Mouse (Mus musculus) forebrain, embryonic 11.5 days (tissue): ENCODE measurements around the gene Ppp1r2. TPM values are rescaled to one million over a fixed set of nuclear protein-coding genes. Genes with fewer than 3 reads are reported as not detected.

Experiments used
- ATAC-seq: fragments of 200-750 bp; cut with Nextera tagmentation; replicated peaks from 2 replicates; pipeline ENCODE4 v1.8.0; 2017; ENCODE audit warnings: moderate TSS enrichment; ENCODE audit not compliant: low FRiP score
- DNase-seq: peaks from one replicate; pipeline ENCODE4 v3.0.0-alpha.2; 2017; ENCODE audit warnings: low spot score
- H3K27ac ChIP-seq: fragments of 300-500 bp; sonication (generic); 2 replicates; pipeline ENCODE4 v1.5.1; 2014; ENCODE audit warnings: low read depth, low read length
- H3K27me3 ChIP-seq: fragments of 300-500 bp; sonication (generic); 2 replicates; pipeline ENCODE4 v1.6.1; 2014; ENCODE audit warnings: mild to moderate bottlenecking, low read length, mixed read lengths; ENCODE audit not compliant: control insufficient read depth, insufficient read depth
- H3K36me3 ChIP-seq: fragments of 300-500 bp; sonication (generic); 2 replicates; pipeline ENCODE4 v1.6.1; 2014; ENCODE audit warnings: mild to moderate bottlenecking, low read length, moderate library complexity, mixed read lengths; ENCODE audit not compliant: control insufficient read depth, insufficient read depth
- H3K4me1 ChIP-seq: fragments of 300-500 bp; sonication (generic); replicated peaks from 2 replicates; pipeline ENCODE4 v1.6.1; 2014; ENCODE audit warnings: low read length, mixed read lengths; ENCODE audit not compliant: control insufficient read depth, insufficient read depth
- H3K4me2 ChIP-seq: fragments of 300-500 bp; sonication (generic); 2 replicates; pipeline ENCODE4 v1.6.1; 2014; ENCODE audit warnings: low read depth, mild to moderate bottlenecking, low read length, moderate library complexity, mixed read lengths; ENCODE audit not compliant: severe bottlenecking
- H3K4me3 ChIP-seq: fragments of 300-500 bp; sonication (generic); 2 replicates; pipeline ENCODE4 v1.5.1; 2014; ENCODE audit warnings: low read depth, low read length
- H3K9ac ChIP-seq: fragments of 300-500 bp; sonication (generic); 2 replicates; pipeline ENCODE4 v1.6.1; 2014; ENCODE audit warnings: low read length
- H3K9me3 ChIP-seq: fragments of 300-500 bp; sonication (generic); 2 replicates; pipeline ENCODE4 v1.6.1; 2016; ENCODE audit warnings: low read length, mixed read lengths; ENCODE audit not compliant: control insufficient read depth
- WGBS: fragments of 180-500 bp; shearing (Covaris S2); extraction: QIAGEN DNeasy Blood & Tissue Kit; methylation state at CpG from one replicate; pipeline ENCODE4 v1.1.7; 2014; 5-methylcytosine and 5-hydroxymethylcytosine counted together
- polyA plus RNA-seq: library from polyadenylated mRNA; unstranded; fragments of >200 nt; fragmentation: Nextera tagmentation; extraction: Ambion mirVana; gene quantifications from 2 replicates; pipeline ENCODE4 v1.2.1, GENCODE M21; 2014

Ppp1r2 gene
- polyA plus RNA-seq, 1 experiment from 2014 or later: 110 TPM

GRCm38 (mm10) chr16:31280176-31280575 is 5.1 kb upstream of the Ppp1r2 start:
- DNase-seq (no peak), ATAC-seq (no peak)
- Histone ChIP-seq H3K4me3 (no peak overlapping the region), H3K36me3 (no peaks in the 10 kb centered on the region), H3K9ac (no peak overlapping the region), H3K4me2 (no peak overlapping the region), H3K4me1 (no peaks in the 10 kb centered on the region; the same call in 1 of the 2 replicates), H3K27me3 (no peaks in the 10 kb centered on the region), H3K9me3 (no peaks in the 10 kb centered on the region), H3K27ac (no peak overlapping the region)
- 91% methylated on average over 4 of the region's 4 CpGs for WGBS

DNA sequence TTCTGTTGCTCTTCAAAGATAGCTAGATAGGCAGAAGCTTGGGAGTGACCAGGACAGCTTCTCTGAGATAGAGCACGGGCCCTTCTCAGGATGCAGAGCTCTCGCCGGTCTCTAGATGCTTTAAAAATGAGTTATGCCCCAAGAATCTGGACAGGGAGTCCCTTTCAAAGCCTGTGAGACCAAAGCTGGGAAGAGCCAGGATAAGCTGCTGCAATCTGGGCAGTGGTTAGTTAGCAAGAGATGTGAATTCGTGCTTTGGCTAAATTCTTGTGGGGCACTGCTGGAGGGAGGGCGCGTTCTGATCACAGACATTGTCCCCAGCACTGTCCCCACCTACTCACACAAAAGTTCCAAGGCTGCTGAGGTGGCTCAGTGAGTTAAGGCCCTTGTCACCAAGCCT is 3.5 kb upstream of the Ppp1r2 start:
- no peaks in the 10 kb centered on the region for H3K36me3 ChIP-seq
- H3K27me3 ChIP-seq: no peaks in the 10 kb centered on the region
- DNase-seq (no peak), ATAC-seq (no peak)
- H3K4me1 ChIP-seq: peaks cover under 1% of the 10 kb centered on the region; the same call in 1 of the 2 replicates
- H3K27ac ChIP-seq: no peak overlapping the region
- H3K9me3 ChIP-seq: no peaks in the 10 kb centered on the region
- WGBS: 86% methylated on average over 6 of the region's 6 CpGs
- H3K9ac ChIP-seq: no peak overlapping the region
- no peak overlapping the region for H3K4me2 ChIP-seq
- H3K4me3 ChIP-seq: no peak overlapping the region

DNA sequence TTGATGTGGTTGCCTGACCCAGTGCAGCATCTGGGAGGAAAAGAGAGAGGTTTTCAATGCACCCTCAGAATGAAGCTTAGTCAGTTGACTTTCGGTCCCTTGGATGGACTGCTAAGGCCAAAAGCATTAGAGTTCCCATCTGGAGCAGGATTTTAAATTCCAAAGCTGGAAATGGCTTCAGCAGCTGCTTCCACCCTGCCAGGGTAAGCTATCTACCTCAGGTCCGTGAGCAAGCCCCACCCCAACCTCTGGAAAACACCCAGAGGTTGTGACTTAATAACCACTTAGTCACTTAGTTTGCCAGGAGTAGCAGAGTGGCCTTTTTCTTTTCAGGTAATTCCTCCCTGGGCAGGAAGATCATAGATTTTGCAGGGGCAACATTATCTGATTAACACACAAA is 3.0 kb upstream of the Ppp1r2 start:
- DNase-seq (no peak), ATAC-seq (no peak)
- peaks cover 5% of the 10 kb centered on the region; the same call in 1 of the 2 replicates for H3K4me1 ChIP-seq
- 71% methylated on average over 2 of the region's 2 CpGs for WGBS
- no peak overlapping the region for H3K4me2 ChIP-seq
- H3K27ac ChIP-seq: no peak overlapping the region
- no peak overlapping the region for H3K4me3 ChIP-seq
- no peaks in the 10 kb centered on the region for H3K9me3 ChIP-seq
- no peaks in the 10 kb centered on the region for H3K27me3 ChIP-seq
- H3K36me3 ChIP-seq: no peaks in the 10 kb centered on the region
- no peak overlapping the region for H3K9ac ChIP-seq

DNA sequence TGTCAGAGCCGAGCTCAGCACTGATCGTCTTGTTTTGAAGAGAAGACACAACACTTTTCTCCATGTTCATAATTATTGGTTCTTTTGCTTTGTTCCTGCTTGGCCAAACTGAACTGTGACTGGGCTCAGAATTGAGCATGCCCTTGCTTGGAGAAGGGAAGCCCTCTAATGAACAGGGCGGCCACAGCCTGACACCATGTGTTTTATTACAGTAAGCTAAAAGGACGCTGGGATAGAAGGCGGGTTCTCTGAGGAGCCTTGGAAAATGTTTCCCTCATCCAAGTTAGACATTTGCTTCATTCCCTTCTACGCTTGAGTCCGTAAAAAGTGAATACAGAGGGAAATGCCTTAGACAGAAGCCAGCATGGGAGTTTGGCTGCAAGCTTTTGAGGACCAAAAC is 1.9 kb upstream of the Ppp1r2 start:
- WGBS: 85% methylated on average over 7 of the region's 7 CpGs
- H3K36me3 ChIP-seq: no peaks in the 10 kb centered on the region
- no peak for DNase-seq
- no peaks in the 10 kb centered on the region for H3K9me3 ChIP-seq
- H3K4me2 ChIP-seq: no peak overlapping the region
- ATAC-seq: no peak
- H3K27ac ChIP-seq: no peak overlapping the region
- no peak overlapping the region for H3K9ac ChIP-seq
- H3K4me3 ChIP-seq: no peak overlapping the region
- H3K27me3 ChIP-seq: no peaks in the 10 kb centered on the region
- H3K4me1 ChIP-seq: peaks cover 6% of the 10 kb centered on the region; the same call in 1 of the 2 replicates

DNA sequence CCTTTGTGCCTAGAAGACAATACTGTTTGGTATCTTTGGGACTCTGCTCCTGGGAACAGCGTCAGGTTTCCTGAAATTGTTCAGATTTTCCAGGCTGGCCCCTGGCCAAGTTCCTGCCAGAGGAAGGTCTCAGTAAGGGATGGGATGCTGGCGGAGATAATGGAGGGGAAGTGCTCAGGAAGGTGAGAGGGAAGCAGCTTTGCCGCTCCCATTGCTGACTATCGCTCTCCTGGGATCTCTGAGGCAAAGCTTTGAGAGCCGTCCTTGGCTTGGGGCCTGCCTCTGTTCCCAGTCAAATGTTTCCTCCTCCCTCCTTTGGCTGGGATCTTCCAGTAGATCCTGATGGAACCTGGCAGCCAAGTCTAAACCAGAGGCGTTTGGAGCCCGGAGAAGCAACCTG is 1.5 kb upstream of the Ppp1r2 start:
- Histone ChIP-seq H3K27ac (no peak overlapping the region), H3K36me3 (no peaks in the 10 kb centered on the region), H3K4me1 (peaks cover 6% of the 10 kb centered on the region; the same call in 1 of the 2 replicates), H3K4me2 (no peak overlapping the region), H3K9ac (no peak overlapping the region), H3K27me3 (no peaks in the 10 kb centered on the region), H3K4me3 (no peak overlapping the region), H3K9me3 (no peaks in the 10 kb centered on the region)
- ATAC-seq: no peak
- no peak for DNase-seq
- WGBS: 79% methylated on average over 7 of the region's 7 CpGs

DNA sequence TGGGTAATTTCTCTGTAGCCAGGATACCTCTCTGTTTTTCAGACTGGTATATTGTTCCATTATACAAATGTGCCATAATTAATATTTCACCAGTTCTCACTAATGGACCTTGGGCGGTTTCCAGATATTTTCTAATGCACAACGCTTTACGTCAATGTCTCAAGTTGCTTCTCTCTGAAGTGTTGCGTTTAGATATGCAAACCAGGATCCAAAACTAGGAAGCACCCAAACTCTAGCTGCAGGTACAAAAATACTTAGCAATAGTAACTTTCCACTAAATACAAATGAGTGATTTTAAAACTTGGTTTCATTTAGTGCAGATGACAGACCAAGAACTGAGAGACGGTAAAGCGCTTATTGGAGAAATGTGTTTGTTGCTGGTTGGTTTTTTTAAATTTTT is 993 bp downstream of the Ppp1r2 start:
- ATAC-seq: no peak
- no peak overlapping the region for H3K27ac ChIP-seq

DNA sequence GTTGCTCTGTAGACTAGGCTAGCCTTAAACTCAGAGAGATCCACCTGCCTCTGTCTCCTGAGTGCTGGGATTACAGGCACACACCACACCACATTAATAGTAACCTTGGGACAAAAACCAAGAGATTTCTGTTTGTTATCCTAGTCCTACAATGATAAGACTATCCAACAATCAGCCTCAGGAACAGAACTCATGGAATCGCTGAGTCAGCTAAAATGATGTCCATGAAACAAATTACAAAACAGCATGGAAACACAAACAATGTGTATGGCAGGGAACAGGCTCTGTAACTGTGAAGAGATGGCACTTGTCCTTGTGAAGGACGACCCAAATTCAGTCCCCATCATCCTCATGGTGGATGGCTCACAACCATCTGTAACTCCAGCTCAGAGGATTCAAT is 8.4 kb downstream of the Ppp1r2 start:
- DNase-seq: no peak
- H3K27me3 ChIP-seq: no peaks in the 10 kb centered on the region
- H3K4me1 ChIP-seq: no peaks in the 10 kb centered on the region
- 88% methylated on average over 2 of the region's 2 CpGs for WGBS
- H3K27ac ChIP-seq: no peak overlapping the region
- no peak for ATAC-seq
- no peaks in the 10 kb centered on the region for H3K9me3 ChIP-seq
- H3K4me3 ChIP-seq: no peak overlapping the region
- H3K9ac ChIP-seq: no peak overlapping the region
- no peaks in the 10 kb centered on the region for H3K36me3 ChIP-seq
- no peak overlapping the region for H3K4me2 ChIP-seq

More for the DNA sequence above, 993 bp downstream of the Ppp1r2 start:
- Histone ChIP-seq H3K4me2 (peak overlapping the region; percentile 58), H3K4me1 (peaks cover 6% of the 10 kb centered on the region; the same call in 1 of the 2 replicates), H3K27me3 (no peaks in the 10 kb centered on the region), H3K9me3 (no peaks in the 10 kb centered on the region), H3K9ac (peak overlapping the region; percentile 95), H3K4me3 (peak overlapping the region; percentile 84), H3K36me3 (no peaks in the 10 kb centered on the region)
- no peak for DNase-seq
- 11% methylated on average over 6 of the region's 6 CpGs for WGBS

- WGBS: 87% methylated on average over 2 of the region's 2 CpGs
- Histone ChIP-seq H3K4me1 (no peaks in the 10 kb centered on the region), H3K4me2 (no peak overlapping the region), H3K36me3 (no peaks in the 10 kb centered on the region; the same call in 1 of the 2 replicates), H3K27me3 (no peaks in the 10 kb centered on the region), H3K9me3 (no peaks in the 10 kb centered on the region), H3K9ac (no peak overlapping the region), H3K4me3 (no peak overlapping the region), H3K27ac (no peak overlapping the region)
- ATAC-seq (no peak), DNase-seq (no peak)
These were observed 18.9 kb downstream of the Ppp1r2 start for GRCm38 (mm10) chr16:31256151-31256550.

- no peak overlapping the region for H3K4me3 ChIP-seq
- 86% methylated on average over 3 of the region's 3 CpGs for WGBS
- ATAC-seq: no peak
- H3K36me3 ChIP-seq: no peaks in the 10 kb centered on the region; the same call in 1 of the 2 replicates
- no peaks in the 10 kb centered on the region for H3K4me1 ChIP-seq
- H3K4me2 ChIP-seq: no peak overlapping the region
- no peaks in the 10 kb centered on the region for H3K9me3 ChIP-seq
- no peaks in the 10 kb centered on the region for H3K27me3 ChIP-seq
- no peak for DNase-seq
- H3K27ac ChIP-seq: no peak overlapping the region
- H3K9ac ChIP-seq: no peak overlapping the region
These were observed 19.4 kb downstream of the Ppp1r2 start for GRCm38 (mm10) chr16:31255685-31256084.
